Mouse (Mus musculus) thymus, adult 18-20 months (tissue): ENCODE measurements at regions not wholly inside any gene's neighbourhood (a gene's known extent, or its start where the extent isn't known, plus 50 kb on each side); places are given as distances from the start of the nearest gene placed in this dataset.

ENCODE experiments used
- DNase-seq, 2 experiments: peaks; one replicate each; pipeline ENCODE4 v3.0.0; 2022; ENCODE audit warnings: mixed read lengths in 2 of 2

GRCm38 (mm10) chr9:87784872-87785271, 53.8 kb upstream of the Tbx18 start:
- DNase-seq: no peak

GRCm38 (mm10) chr9:87811746-87812145, 80.7 kb upstream of the Tbx18 start:
- no peak for DNase-seq

- no peak for DNase-seq
These were observed 91.2 kb upstream of the Tbx18 start for GRCm38 (mm10) chr9:87822276-87822675.

- no peak for DNase-seq
These were observed 93.7 kb upstream of the Tbx18 start for GRCm38 (mm10) chr9:87824691-87825230.

GRCm38 (mm10) chr9:87843898-87844297, 112.8 kb upstream of the Tbx18 start:
- no peak for DNase-seq

- DNase-seq: no peak
These were observed 113.4 kb upstream of the Tbx18 start for GRCm38 (mm10) chr9:87844453-87844852.

GRCm38 (mm10) chr9:87848882-87849281, 117.8 kb upstream of the Tbx18 start:
- no peak for DNase-seq

GRCm38 (mm10) chr9:87850133-87850532, 119.1 kb upstream of the Tbx18 start:
- DNase-seq: no peak

- no peak for DNase-seq
These were observed 130.5 kb upstream of the Tbx18 start for GRCm38 (mm10) chr9:87861588-87861987.

GRCm38 (mm10) chr9:87865236-87865635, 134.2 kb upstream of the Tbx18 start:
- DNase-seq: no peak

GRCm38 (mm10) chr9:87872384-87872905, 141.4 kb upstream of the Tbx18 start:
- DNase-seq: no peak

- no peak for DNase-seq
These were observed 151.5 kb upstream of the Tbx18 start for GRCm38 (mm10) chr9:87882587-87882986.

- no peak for DNase-seq
These were observed 152.0 kb upstream of the Tbx18 start for GRCm38 (mm10) chr9:87883069-87883468.

- DNase-seq: no peak
These were observed 163.0 kb upstream of the Tbx18 start for GRCm38 (mm10) chr9:87894051-87894450.

- no peak for DNase-seq
These were observed 163.5 kb upstream of the Tbx18 start for GRCm38 (mm10) chr9:87894596-87894995.

- DNase-seq: no peak
These were observed 164.5 kb upstream of the Tbx18 start for GRCm38 (mm10) chr9:87895526-87895925.

- DNase-seq: no peak
These were observed 166.3 kb upstream of the Tbx18 start for GRCm38 (mm10) chr9:87897336-87897735.

GRCm38 (mm10) chr9:87899368-87899767, 168.3 kb upstream of the Tbx18 start:
- no peak for DNase-seq

- DNase-seq: no peak
These were observed 168.7 kb upstream of the Tbx18 start for GRCm38 (mm10) chr9:87899800-87900199.

GRCm38 (mm10) chr9:87921291-87921690, 190.2 kb upstream of the Tbx18 start:
- DNase-seq: no peak

- DNase-seq: no peak
These were observed 194.1 kb upstream of the Tbx18 start for GRCm38 (mm10) chr9:87925151-87925550.

GRCm38 (mm10) chr9:87933230-87933629, 202.2 kb upstream of the Tbx18 start:
- DNase-seq: no peak

GRCm38 (mm10) chr9:87952426-87952825, 221.4 kb upstream of the Tbx18 start:
- no peak for DNase-seq

GRCm38 (mm10) chr9:87954941-87955340, 223.9 kb upstream of the Tbx18 start:
- no peak for DNase-seq

- DNase-seq: no peak
These were observed 230.7 kb upstream of the Tbx18 start for GRCm38 (mm10) chr9:87961796-87962195.
